Mouse (Mus musculus) heart, adult 2 months (tissue): ENCODE data around the gene Rapgef5.

ENCODE experiments used
- CTCF ChIP-seq: fragments of 200-600 bp; IDR thresholded peaks from 2 replicates; pipeline ENCODE4 v1.8.1; 2022; ENCODE audit warnings: antibody characterized with exemption, mild to moderate bottlenecking, moderate library complexity
- EP300 ChIP-seq: fragments of 200-500 bp; IDR thresholded peaks from 2 replicates; pipeline ENCODE4 v1.6.1; 2011; ENCODE audit warnings: low read depth, low read length, control low read depth; ENCODE audit not compliant: insufficient read depth
- POLR2A ChIP-seq: fragments of 200-500 bp; IDR thresholded peaks from 2 replicates; pipeline ENCODE4 v1.6.1; 2011; ENCODE audit warnings: mild to moderate bottlenecking, low read depth, low read length, control low read depth; ENCODE audit not compliant: insufficient read depth

GRCm38 (mm10) chr12:117531106-117531505 is 14.8 kb downstream of the Rapgef5 start:
- TF ChIP-seq EP300 (no peak), CTCF (no peak), POLR2A (no peak)
